Mouse (Mus musculus): Measurements from ENCODE around the gene Ifnk. TPM values are rescaled to one million over a fixed set of nuclear protein-coding genes. Genes with fewer than 3 reads are reported as not detected.

The Ifnk gene
- total RNA-seq, 2 experiments from 2014 or later, result not detected

- intact Hi-C loops (cut with DNase I), result no loop called here
- no peak for DNase-seq (ENCODE audit: low spot score in 2 of 2)
These were observed 23.7 kb downstream of the Ifnk start for GRCm38 (mm10) chr4:35175566-35175965.

GRCm38 (mm10) chr4:35177926-35178645, 26.2 kb downstream of the Ifnk start:
- DNase-seq (ENCODE audit: low spot score in 2 of 2), result no peak
- intact Hi-C loops (cut with DNase I), result no loop called here

GRCm38 (mm10) chr4:35187617-35188326, 35.9 kb downstream of the Ifnk start:
- intact Hi-C loops (cut with DNase I), result no loop called here
- DNase-seq (ENCODE audit: low spot score in 2 of 2), result no peak

GRCm38 (mm10) chr4:35189794-35190193, 37.9 kb downstream of the Ifnk start:
- peak; percentile 20 for DNase-seq (ENCODE audit: low spot score in 2 of 2)
- intact Hi-C loops (cut with DNase I), result loop anchor here (5.0 kb wide), 1 partner anchor 32 kb away; the partner anchor contains the start of gene Mob3b

GRCm38 (mm10) chr4:35192725-35193124, 40.9 kb downstream of the Ifnk start:
- no peak for DNase-seq (ENCODE audit: low spot score in 2 of 2)
- intact Hi-C loops (cut with DNase I), result loop anchor here (2.0 to 5.0 kb wide), 2 partner anchors 35 to 232 kb away; partner anchors contain the start of gene Mob3b

- intact Hi-C loops (cut with DNase I), result no loop called here
- no peak for DNase-seq (ENCODE audit: low spot score in 2 of 2)
These were observed 49.8 kb downstream of the Ifnk start for GRCm38 (mm10) chr4:35201700-35202099.

Other genes starting within 250 kb of the Ifnk start
- 1 to 10 TPM; 4.9 to 5.4 TPM for gene Mob3b, start 5.4 kb downstream of the Ifnk start, total RNA-seq (2021)
- 10 to 100 TPM; 23.1 to 24.7 TPM for gene C9orf72, start 74.1 kb downstream of the Ifnk start, total RNA-seq (2021)

Measured in left cerebral cortex, postnatal 36 days (tissue).